Mouse (Mus musculus) intestine, postnatal 0 days (tissue): ENCODE data around the gene Itih2. TPM values are rescaled to one million over a fixed set of nuclear protein-coding genes. Genes with fewer than 3 reads are reported as not detected.

Experiments
- ATAC-seq: fragments of 200-750 bp; cut with Nextera tagmentation; 2 replicates; pipeline ENCODE4 v1.8.0; 2017; ENCODE audit warnings: mild to moderate bottlenecking, moderate TSS enrichment, moderate library complexity
- H3K27ac ChIP-seq: fragments of 300-500 bp; sonication (generic); 2 replicates; pipeline ENCODE4 v1.5.1; 2014; ENCODE audit warnings: mild to moderate bottlenecking, low read depth, low read length, moderate library complexity
- H3K27me3 ChIP-seq: fragments of 300-500 bp; sonication (generic); replicated peaks from 2 replicates; pipeline ENCODE4 v1.6.1; 2014; ENCODE audit warnings: low read length, mixed read lengths; ENCODE audit not compliant: control insufficient read depth, insufficient read depth
- H3K36me3 ChIP-seq: fragments of 300-500 bp; sonication (generic); 2 replicates; pipeline ENCODE4 v1.6.1; 2014; ENCODE audit warnings: mild to moderate bottlenecking, moderate library complexity; ENCODE audit not compliant: control insufficient read depth, insufficient read depth
- H3K4me1 ChIP-seq: fragments of 300-500 bp; sonication (generic); replicated peaks from 2 replicates; pipeline ENCODE4 v1.6.1; 2014; ENCODE audit warnings: antibody characterized with exemption, low read length, mixed read lengths; ENCODE audit not compliant: control insufficient read depth, insufficient read depth
- H3K4me2 ChIP-seq: fragments of 300-500 bp; sonication (generic); replicated peaks from 2 replicates; pipeline ENCODE4 v1.6.1; 2014; ENCODE audit warnings: low read depth, mild to moderate bottlenecking, moderate library complexity
- H3K4me3 ChIP-seq: fragments of 300-500 bp; sonication (generic); 2 replicates; pipeline ENCODE4 v1.5.1; 2014; ENCODE audit warnings: low read depth, low read length
- H3K9ac ChIP-seq: fragments of 300-500 bp; sonication (generic); 2 replicates; pipeline ENCODE4 v1.6.1; 2014; ENCODE audit warnings: mild to moderate bottlenecking, low read depth, low read length
- H3K9me3 ChIP-seq: fragments of 300-500 bp; sonication (generic); 2 replicates; pipeline ENCODE4 v1.6.1; 2016; ENCODE audit warnings: mixed run types; ENCODE audit not compliant: control insufficient read depth
- CTCF ChIP-seq: sonication (generic); IDR thresholded peaks from 2 replicates; pipeline ENCODE4 v1.5.1; 2016; ENCODE audit warnings: low read depth, mild to moderate bottlenecking, control low read depth, antibody characterized with exemption, moderate library complexity
- WGBS: fragments of 180-500 bp; shearing (Covaris S2); extraction: QIAGEN DNeasy Blood & Tissue Kit; methylation state at CpG from one replicate; pipeline ENCODE4 v1.1.7; 2014; 5-methylcytosine and 5-hydroxymethylcytosine counted together
- polyA plus RNA-seq: library from polyadenylated mRNA; unstranded; fragments of >200 nt; fragmentation: Nextera tagmentation; extraction: Ambion mirVana; gene quantifications from 2 replicates; pipeline ENCODE4 v1.2.1, GENCODE M21; 2015

The Itih2 gene
- polyA plus RNA-seq, 1 experiment from 2014 or later: 0.10 TPM

- Histone ChIP-seq H3K27ac (no peak within 1 kb of the TSS), H3K4me2 (peak within 1 kb of the TSS; percentile 87), H3K36me3 (no peaks in the 10 kb centered on the region), H3K4me3 (peak within 1 kb of the TSS; percentile 51), H3K27me3 (no peaks in the 10 kb centered on the region), H3K9ac (peak within 1 kb of the TSS; percentile 53; the same call in 1 of the 2 replicates), H3K4me1 (peaks cover 5% of the 10 kb centered on the region; the same call in 1 of the 2 replicates), H3K9me3 (no peaks in the 10 kb centered on the region)
- peak; percentile 85 for ATAC-seq
- 0 out of 2 replicates have a peak, but pooled peaks have one; percentile 10 for TF ChIP-seq CTCF
- WGBS: 6% methylated on average over 27 of the region's 27 CpGs
These were observed 22.2 kb upstream of the Itih2 start, which contains the start of gene Itih5 for GRCm38 (mm10) chr2:10153201-10154075. Itih5 (plus strand) TSS chr2:10153571.

GRCm38 (mm10) chr2:10152590-10152989 lies 21.4 kb upstream of the Itih2 start:
- 78% methylated on average over 5 of the region's 5 CpGs for WGBS
- no peak for TF ChIP-seq CTCF

DNA sequence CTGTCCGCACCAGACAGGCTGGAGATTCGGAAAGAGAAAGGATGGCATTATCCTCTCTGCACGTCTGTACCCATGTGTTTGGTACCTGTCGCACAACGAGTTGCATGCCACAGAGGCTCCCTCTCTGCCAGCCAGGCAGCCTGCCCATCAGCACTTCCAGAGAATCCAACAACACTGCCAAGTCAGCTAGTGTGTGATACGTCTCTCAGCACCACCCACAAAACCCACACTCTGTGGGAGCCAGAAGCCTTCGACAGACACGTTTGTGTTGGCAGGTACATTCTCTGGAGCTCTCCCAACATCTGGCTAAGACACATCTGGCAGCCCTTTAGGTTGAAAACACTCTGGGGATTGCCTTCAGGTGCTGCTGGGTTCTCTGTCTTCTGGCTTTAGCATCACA lies 16.0 kb upstream of the Itih2 start:
- no peak for ATAC-seq
- Histone ChIP-seq H3K27ac (no peak overlapping the region), H3K36me3 (no peaks in the 10 kb centered on the region), H3K4me1 (no peaks in the 10 kb centered on the region), H3K9me3 (no peaks in the 10 kb centered on the region), H3K4me2 (no peak overlapping the region), H3K9ac (no peak overlapping the region), H3K27me3 (no peaks in the 10 kb centered on the region), H3K4me3 (no peak overlapping the region)
- 80% methylated on average over 8 of the region's 8 CpGs for WGBS
- TF ChIP-seq CTCF: no peak

More at GRCm38 (mm10) chr2:10152590-10152989, 21.4 kb upstream of the Itih2 start:
- Histone ChIP-seq H3K27me3 (no peaks in the 10 kb centered on the region), H3K4me2 (no peak overlapping the region), H3K4me3 (no peak overlapping the region), H3K9me3 (no peaks in the 10 kb centered on the region), H3K27ac (no peak overlapping the region), H3K9ac (no peak overlapping the region), H3K4me1 (peaks cover 5% of the 10 kb centered on the region; the same call in 1 of the 2 replicates), H3K36me3 (no peaks in the 10 kb centered on the region)
- no peak for ATAC-seq

DNA sequence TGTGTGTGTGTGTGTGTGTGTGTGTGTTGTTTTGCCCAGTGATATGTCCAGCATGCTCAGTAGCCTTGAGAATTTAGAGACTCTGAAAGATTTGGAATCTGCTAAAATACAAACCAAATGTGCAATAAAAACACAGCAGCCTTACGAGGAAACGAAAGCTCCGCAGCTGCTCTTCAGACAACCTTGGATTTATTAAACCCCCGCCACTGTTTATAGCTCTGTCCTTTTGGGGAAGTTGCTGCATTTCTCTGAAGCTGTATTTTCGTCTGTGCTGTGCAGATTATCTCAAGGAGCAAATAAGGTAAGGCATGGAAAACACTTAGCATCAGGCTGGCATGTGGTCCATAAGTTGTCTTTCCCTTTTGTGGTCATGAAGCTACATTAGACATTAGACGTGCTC lies 14.3 kb upstream of the Itih2 start:
- Histone ChIP-seq H3K36me3 (no peaks in the 10 kb centered on the region), H3K4me1 (no peaks in the 10 kb centered on the region), H3K27me3 (no peaks in the 10 kb centered on the region), H3K9me3 (no peaks in the 10 kb centered on the region), H3K4me2 (no peak overlapping the region), H3K27ac (no peak overlapping the region), H3K4me3 (no peak overlapping the region), H3K9ac (no peak overlapping the region)
- TF ChIP-seq CTCF: no peak
- ATAC-seq: no peak
- WGBS: 23% methylated on average over 6 of the region's 6 CpGs

DNA sequence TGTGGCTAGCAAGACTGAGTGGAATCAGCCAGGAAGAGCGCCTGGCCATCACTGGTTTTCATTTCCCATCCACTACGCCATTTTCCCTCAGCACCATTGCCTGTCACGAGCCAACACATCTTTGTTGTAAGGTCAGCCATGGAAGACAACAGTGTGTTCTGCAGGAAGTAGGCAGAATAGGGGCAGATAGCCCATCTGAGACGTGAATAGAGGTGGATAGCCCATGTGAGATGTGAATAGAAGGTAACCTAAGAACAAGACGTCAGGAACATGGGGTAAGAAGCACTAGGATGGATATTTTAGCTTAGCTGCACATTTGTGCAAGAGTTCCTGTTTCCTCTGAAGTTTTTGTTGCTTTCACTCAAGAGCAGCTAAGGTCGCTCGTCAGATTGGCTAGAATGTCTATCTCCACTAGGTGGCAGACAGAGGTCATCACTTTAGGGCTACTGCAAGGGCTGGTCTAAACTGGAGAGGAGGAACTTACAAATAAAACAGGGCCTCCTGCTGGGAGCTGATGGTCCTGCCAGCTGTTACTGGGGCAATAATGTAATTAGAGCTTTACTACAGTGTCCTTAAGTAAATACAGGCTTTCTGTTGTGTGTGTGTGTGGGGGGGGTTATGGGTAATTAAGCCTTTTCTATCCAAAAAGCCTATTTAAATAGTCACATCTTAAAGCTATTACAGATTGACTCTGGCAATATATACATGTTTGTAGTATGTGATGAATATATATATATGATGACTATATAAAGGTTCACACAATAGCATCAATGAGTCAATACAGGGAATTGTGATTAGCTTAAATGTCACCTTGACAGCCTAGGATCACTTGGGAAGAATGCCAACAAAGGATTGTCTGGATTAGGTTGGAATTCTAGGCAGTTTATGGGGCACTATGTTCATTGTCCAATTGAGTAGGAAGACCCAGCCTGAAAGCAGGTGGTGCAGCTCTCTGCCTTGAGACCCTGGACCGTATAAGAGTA lies 11.6 kb upstream of the Itih2 start:
- peak; percentile 97 for TF ChIP-seq CTCF
- Histone ChIP-seq H3K4me1 (no peaks in the 10 kb centered on the region), H3K4me2 (no peak overlapping the region), H3K36me3 (no peaks in the 10 kb centered on the region), H3K27ac (no peak overlapping the region), H3K9ac (no peak overlapping the region), H3K4me3 (no peak overlapping the region), H3K27me3 (no peaks in the 10 kb centered on the region), H3K9me3 (no peaks in the 10 kb centered on the region)
- peak; percentile 95 for ATAC-seq
- WGBS: 37% methylated on average over 8 of the region's 8 CpGs

- 77% methylated on average over 5 of the region's 5 CpGs for WGBS
- no peak overlapping the region for H3K9ac ChIP-seq
- no peaks in the 10 kb centered on the region for H3K27me3 ChIP-seq
- H3K4me1 ChIP-seq: no peaks in the 10 kb centered on the region
- TF ChIP-seq CTCF: no peak
- no peak for ATAC-seq
- no peak overlapping the region for H3K27ac ChIP-seq
- no peak overlapping the region for H3K4me2 ChIP-seq
- H3K4me3 ChIP-seq: no peak overlapping the region
- H3K9me3 ChIP-seq: no peaks in the 10 kb centered on the region
- H3K36me3 ChIP-seq: no peaks in the 10 kb centered on the region
These were observed 9.3 kb upstream of the Itih2 start for GRCm38 (mm10) chr2:10140456-10140855.
